ENCODE assay signal across 11 mouse cellular contexts in the genomic region with DNA sequence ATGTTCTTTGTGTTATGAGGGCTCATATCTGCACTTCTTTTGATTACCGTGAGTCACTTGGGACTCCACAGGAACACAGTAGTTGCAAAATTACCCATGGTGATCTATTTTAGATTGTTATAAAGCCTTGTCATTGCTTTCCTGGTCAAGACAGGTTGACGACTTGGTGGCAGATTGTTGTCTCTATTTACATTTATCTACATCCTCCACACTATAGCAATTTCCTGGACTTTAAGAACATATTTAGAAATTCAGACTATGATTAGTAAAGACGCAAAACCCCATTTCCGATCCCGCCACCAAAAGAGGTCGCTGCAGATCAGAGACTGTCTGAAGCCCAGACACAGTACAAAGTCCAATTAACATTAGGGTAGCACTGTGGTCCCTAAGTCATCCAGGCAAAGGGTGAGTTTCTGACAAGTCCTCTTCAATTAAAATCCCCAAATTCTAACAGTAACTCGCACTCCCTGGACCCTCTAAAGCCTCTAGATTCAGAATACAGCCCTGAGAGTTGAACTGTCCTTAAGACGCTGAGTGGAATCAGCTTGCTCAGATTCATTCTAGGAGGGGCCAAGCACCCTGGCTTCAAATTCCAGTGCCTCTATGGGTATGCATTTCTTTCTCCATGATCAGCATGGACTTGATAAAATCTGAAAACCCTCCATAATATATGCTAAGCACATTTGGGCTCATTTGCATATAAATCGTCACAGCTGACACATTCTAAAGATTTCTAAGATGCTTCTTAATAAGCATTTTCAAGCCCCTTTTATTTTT.
A peak's percentile ranks its signal among the peaks of the same experiment; 100 is the strongest.
DNase-seq lines count a peak whose midpoint lies in the region; ATAC-seq and TF ChIP-seq lines count a peak whose summit lies in the region.
"Had no signal": no experiment of that assay in that cellular context is flagged by ENCODE, and none has a peak within 500 bp of the region (broad histone marks: within the 10 kb centered on the region; RNA-seq: fewer than 3 reads in every experiment).

No protein-coding gene starts in this region.

- intact Hi-C loops in gastrocnemius, adult 2 months (cut with DNase I): no loop called here

- H3K27ac ChIP-seq in hindbrain, embryonic 12.5 days: no peak overlapping the region
- H3K27ac ChIP-seq in gastrocnemius, adult 2 months: no peak overlapping the region

- DNase-seq in adrenal gland, postnatal 14 days: peak; percentile 7
- DNase-seq in adrenal gland, adult 18-20 months (ENCODE audit: low spot score in 2 of 2): no peak
- DNase-seq in 416B (ENCODE audit: low read depth): peak; percentile 44
- DNase-seq in lung, postnatal 25 days (ENCODE audit: low spot score): peak; percentile 14
- DNase-seq in gastrocnemius, adult 2 months: no peak
- DNase-seq in adipocyte (ENCODE audit: low spot score): no peak
- no peak for DNase-seq in ovary, adult 18-20 months (ENCODE audit: low spot score)
- DNase-seq: gastrocnemius, postnatal 36 days; right cerebral cortex, postnatal 14 days had no signal

- ATAC-seq in hindbrain, embryonic 12.5 days (ENCODE audit: low FRiP score): peak; percentile 83
- ATAC-seq: activated CD4-positive, CD25-positive, alpha-beta regulatory T cell, adult 4 months had no signal

- no peaks in the 10 kb centered on the region for H3K9me3 ChIP-seq in hindbrain, embryonic 12.5 days (replicated peaks)

- no peaks in the 10 kb centered on the region for H3K27me3 ChIP-seq in hindbrain, embryonic 12.5 days

- 68% methylated on average over 9 of the region's 9 CpGs for WGBS in hindbrain, embryonic 12.5 days

- H3K4me2 ChIP-seq in hindbrain, embryonic 12.5 days (replicated peaks): no peak overlapping the region

- TF ChIP-seq CTCF in gastrocnemius, adult 2 months (IDR thresholded peaks at IDR 0.05): no peak

- H3K9ac ChIP-seq in hindbrain, embryonic 12.5 days: no peak overlapping the region

- no peak overlapping the region for H3K4me3 ChIP-seq in hindbrain, embryonic 12.5 days
- no peak overlapping the region for H3K4me3 ChIP-seq in gastrocnemius, adult 2 months

- no peaks in the 10 kb centered on the region for H3K36me3 ChIP-seq in hindbrain, embryonic 12.5 days

- H3K4me1 ChIP-seq in hindbrain, embryonic 12.5 days: no peaks in the 10 kb centered on the region

Comparison
In these comparisons a context has a peak if more than half of its experiments do, and no peak if none do; other contexts are left out.
1. DNase-seq: peak in adrenal gland, postnatal 14 days (single experiment), 416B (single experiment) and lung, postnatal 25 days (single experiment); none in adrenal gland, adult 18-20 months (0 of 2), gastrocnemius, adult 2 months (single experiment), adipocyte (single experiment) and ovary, adult 18-20 months (single experiment).